Mouse (Mus musculus) G1E-ER4 (cell line): ENCODE data around the gene 1110004F10Rik. TPM values are rescaled to one million over a fixed set of nuclear protein-coding genes. Genes with fewer than 3 reads are reported as not detected.

ENCODE experiments used
- GATA1 ChIP-seq: IDR thresholded peaks from one replicate; pipeline ENCODE4 v1.8.0; 2012; ENCODE audit warnings: low read length, inconsistent platforms
- polyA plus RNA-seq: library from polyadenylated mRNA; stranded (reverse); fragments of >175 nt; gene quantifications from 2 replicates; pipeline ENCODE4 v1.2.3, GENCODE M21; 2012

The 1110004F10Rik gene
- 54.5 and 54.8 TPM in 2 replicates for polyA plus RNA-seq

GRCm38 (mm10) chr7:116039196-116039537 lies at the start of gene 1110004F10Rik:
1110004F10Rik (plus strand) TSS chr7:116039397.
- TF ChIP-seq GATA1, result no peak

DNA sequence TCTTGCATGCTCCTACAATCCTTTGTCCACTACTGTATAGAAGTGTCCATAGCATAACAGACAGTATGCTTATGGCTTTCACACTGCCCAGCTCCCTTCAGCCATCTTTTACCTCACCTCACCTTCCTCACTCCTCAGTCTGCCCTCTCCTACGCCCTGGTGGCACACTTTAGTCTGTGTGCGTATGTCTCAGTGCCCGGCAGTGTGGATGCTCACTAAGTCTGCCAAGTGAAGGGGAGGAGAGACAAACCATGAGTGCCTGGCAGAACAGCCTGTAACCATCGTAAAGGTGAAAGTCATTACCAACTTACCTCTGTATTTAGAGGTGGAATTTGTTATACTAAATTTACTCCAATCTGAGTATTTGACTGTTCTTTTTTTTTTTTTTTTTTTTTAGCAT lies 36.5 kb upstream of the 1110004F10Rik start:
- no peak for TF ChIP-seq GATA1

DNA sequence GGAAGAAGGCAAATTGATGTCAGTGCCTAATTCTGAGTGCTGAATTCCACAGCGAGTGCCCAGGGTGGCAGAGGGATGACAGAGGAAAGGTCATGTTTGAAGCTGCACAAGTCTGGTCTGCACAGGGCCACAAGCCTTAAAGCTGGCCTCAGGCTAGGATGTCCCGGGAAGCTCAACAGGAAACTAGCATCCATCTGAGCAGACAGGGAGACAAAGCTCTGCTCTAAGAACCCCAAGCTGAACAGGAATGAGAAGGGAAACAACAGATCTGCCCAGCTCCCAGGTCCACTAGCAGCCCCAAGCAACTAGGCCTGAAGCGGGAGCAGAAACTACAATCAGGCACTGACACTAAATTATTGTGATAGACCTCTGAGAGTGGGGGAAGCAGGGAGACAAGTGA lies 9.2 kb upstream of the 1110004F10Rik start:
- TF ChIP-seq GATA1, result no peak

DNA sequence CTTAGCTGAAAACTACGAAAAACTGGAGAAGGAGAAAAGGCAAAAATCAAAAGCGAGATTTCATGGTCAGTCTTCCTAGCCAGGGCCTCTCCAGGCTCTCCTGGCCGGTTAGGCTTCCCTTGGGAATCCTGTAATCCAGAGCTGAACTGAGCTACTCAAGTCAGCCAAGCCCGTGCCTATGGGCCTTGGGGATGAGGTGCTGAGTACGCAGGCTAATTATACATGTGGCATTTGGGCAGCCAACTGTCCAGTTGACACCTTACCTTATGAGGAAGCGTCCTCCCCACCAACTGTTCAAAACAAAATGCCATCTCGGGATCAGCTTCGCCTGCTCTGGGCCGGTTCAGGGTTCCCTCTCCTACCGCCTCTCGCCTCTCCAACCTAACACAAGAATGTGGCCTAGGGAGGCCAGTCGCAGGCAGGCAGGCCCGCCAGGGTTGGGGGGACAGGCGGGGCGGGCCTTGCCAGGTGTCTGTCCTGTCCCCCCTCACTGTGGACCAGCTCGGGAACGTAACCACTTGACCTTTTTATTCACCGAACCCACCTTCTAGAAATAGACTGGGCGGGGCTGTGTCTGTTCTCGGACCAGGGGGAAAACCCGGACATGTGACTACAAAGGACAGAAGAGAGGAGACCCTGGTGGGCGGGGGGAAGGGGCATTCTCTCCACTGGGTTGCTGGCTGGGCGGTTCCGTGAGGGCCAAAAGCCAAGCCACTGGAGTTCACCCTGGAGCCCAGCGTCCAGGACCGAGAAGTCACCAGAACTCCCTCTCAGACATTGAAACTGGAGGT lies 8.4 kb upstream of the 1110004F10Rik start:
- TF ChIP-seq GATA1, result no peak

DNA sequence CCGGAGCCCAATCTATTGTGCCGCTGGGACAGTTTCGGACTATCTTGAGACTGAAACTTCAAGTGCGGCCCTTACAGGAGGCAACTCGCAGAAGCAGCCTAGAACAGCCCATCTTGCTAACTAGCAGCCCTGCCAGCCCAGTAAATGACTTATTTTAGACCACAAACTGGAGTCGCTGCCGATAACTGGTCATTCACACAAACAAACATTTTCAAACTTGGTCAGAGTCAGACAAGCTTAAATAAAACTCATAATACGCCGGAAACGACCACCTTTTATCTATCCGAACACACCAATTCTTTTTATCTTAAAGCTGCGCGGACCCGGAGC lies 7.8 kb upstream of the 1110004F10Rik start:
- TF ChIP-seq GATA1, result no peak

GRCm38 (mm10) chr7:116031718-116032595 lies 7.2 kb upstream of the 1110004F10Rik start:
- TF ChIP-seq GATA1, result no peak

GRCm38 (mm10) chr7:116032596-116033307 lies 6.4 kb upstream of the 1110004F10Rik start:
- no peak for TF ChIP-seq GATA1

DNA sequence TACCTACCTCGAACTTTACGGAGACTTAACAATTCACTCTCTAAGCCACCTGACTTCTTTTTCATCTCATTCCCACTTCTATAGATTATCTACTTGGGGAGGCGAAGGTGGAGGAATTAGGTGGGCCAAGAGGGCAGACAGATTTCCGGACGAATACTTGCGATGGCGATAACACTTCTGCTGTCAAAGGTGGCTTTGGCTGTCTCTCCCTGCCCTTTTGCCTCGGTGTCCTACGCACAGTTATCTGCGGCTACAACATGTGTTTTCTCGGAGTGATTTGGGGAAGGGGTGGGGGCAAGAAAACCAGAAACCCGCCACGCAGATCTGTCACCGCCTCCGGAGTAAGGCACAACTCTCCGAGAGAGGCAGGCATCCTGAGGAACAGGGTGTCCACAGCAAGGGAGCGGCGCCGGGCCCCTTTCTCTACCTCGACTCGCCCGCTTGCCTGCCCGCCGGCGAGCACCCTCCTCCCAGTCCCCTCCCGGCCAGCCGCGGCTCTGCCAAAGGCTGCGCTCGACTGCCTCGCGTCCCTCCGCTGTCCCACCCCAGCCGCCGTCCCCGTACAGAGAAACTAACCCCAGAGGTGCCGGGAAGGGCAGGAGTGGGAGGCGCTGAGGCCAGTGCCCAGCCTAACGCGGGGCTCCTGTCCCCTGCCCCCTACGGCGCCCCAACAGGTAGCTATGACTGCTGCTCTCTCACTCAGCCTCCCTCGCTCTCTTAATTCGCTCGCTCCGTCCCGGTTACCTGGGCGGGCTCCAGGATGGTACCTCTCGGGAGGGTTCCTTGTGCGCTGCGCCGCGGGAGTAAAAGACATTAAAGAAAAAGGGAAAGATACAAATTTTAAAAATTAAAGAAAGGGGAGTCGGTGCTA lies 5.6 kb upstream of the 1110004F10Rik start:
- no peak for TF ChIP-seq GATA1

DNA sequence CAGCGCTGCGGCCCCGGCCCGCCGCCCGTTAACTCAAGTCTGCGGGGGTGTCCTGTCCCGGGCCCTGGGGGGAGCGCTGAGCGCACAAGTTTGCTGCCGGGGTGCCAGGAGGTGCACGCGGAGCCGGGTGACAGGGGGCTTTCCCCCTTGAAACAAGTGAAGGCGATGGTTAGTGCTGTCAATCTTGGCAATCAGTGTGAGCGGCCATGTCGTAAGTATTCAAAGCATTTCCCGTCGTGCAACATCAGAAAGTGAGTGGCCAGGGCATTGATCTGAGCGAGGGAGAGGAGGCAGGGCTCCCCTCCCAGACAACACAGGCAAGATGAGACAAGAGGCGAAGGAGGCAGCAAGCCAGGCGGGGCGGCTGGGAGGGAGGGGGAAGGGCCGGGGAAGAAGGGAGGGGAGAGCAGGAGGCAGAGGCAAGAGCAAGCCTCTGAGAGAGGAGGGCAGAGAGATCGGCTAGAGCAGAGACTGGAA lies 4.9 kb upstream of the 1110004F10Rik start:
- TF ChIP-seq GATA1, result no peak

DNA sequence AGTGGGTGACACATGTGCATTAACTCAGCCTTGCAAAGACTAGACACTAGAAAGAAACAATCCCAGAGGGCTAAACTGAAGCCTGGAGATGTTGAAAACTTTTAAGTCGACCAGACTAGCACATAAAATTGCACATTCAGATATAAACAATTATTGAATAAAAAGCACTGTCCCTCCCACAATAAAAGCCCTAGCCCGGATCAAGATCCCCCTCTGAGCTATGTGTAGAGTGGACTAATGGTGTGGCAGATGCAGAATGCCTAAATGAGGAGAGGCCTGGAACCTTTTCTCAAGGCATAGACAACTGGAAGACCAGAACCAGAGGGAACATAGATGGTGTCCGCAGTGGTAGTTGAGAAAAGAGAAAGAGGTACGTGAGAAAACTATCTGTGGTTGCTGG lies 3.7 kb upstream of the 1110004F10Rik start:
- no peak for TF ChIP-seq GATA1

DNA sequence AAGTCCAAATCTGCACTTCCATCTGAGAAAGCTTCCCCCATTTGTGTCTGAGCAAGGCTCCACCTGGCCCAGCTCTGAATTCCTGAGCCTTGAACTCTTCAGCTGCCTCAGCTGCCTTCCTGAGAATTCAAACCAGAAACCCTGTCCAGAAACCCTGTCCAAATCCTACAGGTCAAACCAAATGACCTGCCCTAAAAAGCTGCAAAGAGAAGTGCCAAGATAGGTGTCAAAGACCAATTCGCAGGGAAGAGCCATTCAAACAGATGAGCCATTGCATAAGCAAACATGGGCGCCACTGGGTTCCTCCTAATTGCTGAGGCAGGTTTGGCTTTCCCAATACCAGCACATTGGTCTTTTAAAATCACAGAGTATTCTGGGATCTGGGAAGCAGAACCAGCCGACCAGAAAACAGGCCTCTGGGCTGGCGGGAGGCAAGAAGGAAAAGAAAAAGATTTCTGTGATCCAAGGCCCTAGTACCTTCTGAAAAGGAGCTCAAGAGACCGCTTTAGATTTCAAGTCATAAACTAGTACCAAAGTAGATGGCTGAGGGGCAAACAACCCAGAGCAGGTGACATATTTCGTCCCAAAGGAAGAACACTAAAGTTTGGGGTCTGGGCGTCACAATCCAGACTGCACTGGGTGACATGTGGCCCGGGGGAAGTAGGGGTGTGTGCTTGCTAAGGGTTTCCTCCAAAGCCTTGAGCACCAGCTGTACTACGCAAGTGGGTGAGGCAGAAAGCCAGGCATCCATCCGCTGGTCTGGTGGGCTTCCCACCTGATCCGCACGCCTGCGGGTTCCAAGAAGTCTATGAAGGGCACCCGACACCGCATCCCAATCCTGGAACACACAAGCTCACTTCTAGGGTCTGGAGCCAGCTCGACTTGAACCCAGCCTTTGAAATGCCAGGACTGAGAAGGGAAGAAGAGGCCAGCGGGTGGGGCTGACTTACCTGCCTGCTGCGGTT lies 2.3 kb upstream of the 1110004F10Rik start:
- TF ChIP-seq GATA1, result no peak

DNA sequence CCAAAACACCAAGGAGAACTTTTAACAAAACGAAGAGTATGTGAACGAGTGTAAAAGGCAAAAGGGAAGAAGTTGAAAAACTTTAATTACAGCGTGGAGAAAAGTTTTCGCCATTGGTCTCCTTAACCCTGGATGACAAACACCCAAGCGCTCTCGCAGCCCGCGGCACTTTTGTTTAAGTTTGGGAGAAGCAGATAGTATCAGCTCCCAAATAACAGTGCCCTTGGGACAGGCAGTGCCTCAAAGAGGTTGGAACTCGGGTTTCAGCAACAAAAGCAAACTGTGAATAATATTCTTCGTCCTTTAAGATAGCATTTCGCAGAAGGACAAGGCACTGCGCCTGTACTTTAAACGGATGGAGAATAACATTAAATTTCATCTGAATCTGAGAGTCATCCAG lies 1.2 kb upstream of the 1110004F10Rik start:
- TF ChIP-seq GATA1, result no peak

- TF ChIP-seq GATA1, result no peak
Observed at GRCm38 (mm10) chr7:116038511-116038910, 686 bp upstream of the 1110004F10Rik start, which contains the start of gene Sox6. Sox6 (minus strand) TSS chr7:116038796.
